Mouse (Mus musculus): ENCODE results near the gene Ldlrad3. TPM values are rescaled to one million over a fixed set of nuclear protein-coding genes. Genes with fewer than 3 reads are reported as not detected.

Gene Ldlrad3
- polyA plus RNA-seq, 2 experiments from 2014 or later = 0.28 to 0.70 TPM

- no peak for ATAC-seq
Measured at GRCm38 (mm10) chr2:102185069-102185950, 875 bp downstream of the Ldlrad3 start.

GRCm38 (mm10) chr2:102183720-102184480, 2.3 kb downstream of the Ldlrad3 start:
- ATAC-seq = no peak

- ATAC-seq = no peak
Measured at GRCm38 (mm10) chr2:102181459-102181858, 4.7 kb downstream of the Ldlrad3 start.

GRCm38 (mm10) chr2:102176434-102176772, 9.8 kb downstream of the Ldlrad3 start:
- no peak for ATAC-seq

GRCm38 (mm10) chr2:102175741-102176433, 10.3 kb downstream of the Ldlrad3 start:
- ATAC-seq = no peak

- ATAC-seq = no peak
Measured at GRCm38 (mm10) chr2:102172458-102172857, 13.7 kb downstream of the Ldlrad3 start.

GRCm38 (mm10) chr2:102166550-102167325, 19.4 kb downstream of the Ldlrad3 start:
- ATAC-seq = no peak

- ATAC-seq = no peak
Measured at GRCm38 (mm10) chr2:102163106-102163505, 23.1 kb downstream of the Ldlrad3 start.

GRCm38 (mm10) chr2:102157555-102157954, 28.6 kb downstream of the Ldlrad3 start:
- ATAC-seq = no peak

- no peak for ATAC-seq
Measured at GRCm38 (mm10) chr2:102157010-102157409, 29.2 kb downstream of the Ldlrad3 start.

- ATAC-seq = no peak
Measured at GRCm38 (mm10) chr2:102156460-102156859, 29.7 kb downstream of the Ldlrad3 start.

- ATAC-seq = no peak
Measured at GRCm38 (mm10) chr2:102155306-102156015, 30.7 kb downstream of the Ldlrad3 start.

GRCm38 (mm10) chr2:102154771-102155211, 31.4 kb downstream of the Ldlrad3 start:
- no peak for ATAC-seq

GRCm38 (mm10) chr2:102154328-102154727, 31.9 kb downstream of the Ldlrad3 start:
- ATAC-seq = no peak

- ATAC-seq = no peak
Measured at GRCm38 (mm10) chr2:102153516-102153915, 32.7 kb downstream of the Ldlrad3 start.

GRCm38 (mm10) chr2:102152851-102153250, 33.3 kb downstream of the Ldlrad3 start:
- no peak for ATAC-seq

GRCm38 (mm10) chr2:102149058-102149457, 37.1 kb downstream of the Ldlrad3 start:
- no peak for ATAC-seq

GRCm38 (mm10) chr2:102148093-102148492, 38.1 kb downstream of the Ldlrad3 start:
- no peak for ATAC-seq

- ATAC-seq = no peak
Measured at GRCm38 (mm10) chr2:102147561-102147960, 38.6 kb downstream of the Ldlrad3 start.

GRCm38 (mm10) chr2:102146386-102146785, 39.8 kb downstream of the Ldlrad3 start:
- no peak for ATAC-seq

- ATAC-seq = no peak
Measured at GRCm38 (mm10) chr2:102145036-102145435, 41.1 kb downstream of the Ldlrad3 start.

- no peak for ATAC-seq
Measured at GRCm38 (mm10) chr2:102144311-102144710, 41.9 kb downstream of the Ldlrad3 start.
